Mouse (Mus musculus) thymus, postnatal 10 days (tissue): Measurements from ENCODE around the gene Dgkh.
A peak's percentile ranks its signal among the peaks of the same experiment; 100 is the strongest.
"Not testable (repeated sequence)": the region's sequence is repeated elsewhere in the genome, so short reads cannot be mapped to it uniquely, and the experiment has no call there.

Source experiments
- DNase-seq, 2 experiments: peaks; one replicate each; pipeline ENCODE4 v3.0.0; 2021; ENCODE audit warnings: low spot score in 2 of 2

Gene Dgkh

GRCm38 (mm10) chr14:78627516-78628275 lies 104.9 kb downstream of the Dgkh start:
- peak; percentile 14 to 71 for DNase-seq

GRCm38 (mm10) chr14:78618883-78619295 lies 113.7 kb downstream of the Dgkh start:
- DNase-seq = peak; percentile 34 to 38

- DNase-seq = peak in 1 of 2 experiments; percentile 28
Measured at GRCm38 (mm10) chr14:78613569-78613968, 119.0 kb downstream of the Dgkh start.

- no peak for DNase-seq
Measured at GRCm38 (mm10) chr14:78612111-78612788, 120.3 kb downstream of the Dgkh start.

GRCm38 (mm10) chr14:78594916-78595315 lies 137.7 kb downstream of the Dgkh start:
- DNase-seq = no peak

GRCm38 (mm10) chr14:78592965-78593364 lies 139.6 kb downstream of the Dgkh start:
- no peak for DNase-seq

- DNase-seq = peak; percentile 14 to 55
Measured at GRCm38 (mm10) chr14:78590335-78590734, 142.2 kb downstream of the Dgkh start.

GRCm38 (mm10) chr14:78584222-78584621 lies 148.4 kb downstream of the Dgkh start:
- no peak for DNase-seq

GRCm38 (mm10) chr14:78583168-78583567 lies 149.4 kb downstream of the Dgkh start:
- no peak for DNase-seq

GRCm38 (mm10) chr14:78575899-78576298 lies 156.7 kb downstream of the Dgkh start:
- peak; percentile 4 to 25 for DNase-seq

- no peak for DNase-seq
Measured at GRCm38 (mm10) chr14:78568410-78568809, 164.2 kb downstream of the Dgkh start.

GRCm38 (mm10) chr14:78566431-78566830 lies 166.1 kb downstream of the Dgkh start:
- DNase-seq = no peak

GRCm38 (mm10) chr14:78564292-78564691 lies 168.3 kb downstream of the Dgkh start:
- no peak for DNase-seq

GRCm38 (mm10) chr14:78563211-78563610 lies 169.4 kb downstream of the Dgkh start:
- no peak for DNase-seq

GRCm38 (mm10) chr14:78562121-78562520 lies 170.5 kb downstream of the Dgkh start:
- no peak for DNase-seq

GRCm38 (mm10) chr14:78559042-78559441 lies 173.5 kb downstream of the Dgkh start:
- peak in 1 of 2 experiments; percentile 8 for DNase-seq

- not testable (repeated sequence) for DNase-seq
Measured at GRCm38 (mm10) chr14:78554830-78555229, 177.7 kb downstream of the Dgkh start.

- no peak for DNase-seq
Measured at GRCm38 (mm10) chr14:78553661-78554060, 178.9 kb downstream of the Dgkh start.

GRCm38 (mm10) chr14:78548807-78549206 lies 183.8 kb downstream of the Dgkh start:
- DNase-seq = no peak

- no peak for DNase-seq
Measured at GRCm38 (mm10) chr14:78541319-78541718, 191.3 kb downstream of the Dgkh start.

- no peak for DNase-seq
Measured at GRCm38 (mm10) chr14:78539821-78540220, 192.8 kb downstream of the Dgkh start.

GRCm38 (mm10) chr14:78538572-78539320 lies 193.8 kb downstream of the Dgkh start:
- DNase-seq = no peak
